Mouse (Mus musculus) ES-E14 (cell line): ENCODE results near the gene Piezo1.

Experiments
- CHD2 ChIP-seq: IDR thresholded peaks from 2 replicates; pipeline ENCODE4 v1.6.1; 2014; ENCODE audit warnings: mild to moderate bottlenecking, low read depth, low read length, inconsistent platforms
- HCFC1 ChIP-seq: IDR thresholded peaks from 2 replicates; pipeline ENCODE4 v1.6.1; 2012; ENCODE audit warnings: low read length, inconsistent platforms, borderline replicate concordance; ENCODE audit not compliant: insufficient read depth
- ZC3H11A ChIP-seq: IDR thresholded peaks from 2 replicates; pipeline ENCODE4 v1.6.1; 2012; ENCODE audit warnings: low read depth, mild to moderate bottlenecking, inconsistent platforms, low read length, borderline replicate concordance
- ZNF384 ChIP-seq: IDR thresholded peaks from 2 replicates; pipeline ENCODE4 v1.6.1; 2012; ENCODE audit warnings: low read depth, low read length, inconsistent platforms

DNA sequence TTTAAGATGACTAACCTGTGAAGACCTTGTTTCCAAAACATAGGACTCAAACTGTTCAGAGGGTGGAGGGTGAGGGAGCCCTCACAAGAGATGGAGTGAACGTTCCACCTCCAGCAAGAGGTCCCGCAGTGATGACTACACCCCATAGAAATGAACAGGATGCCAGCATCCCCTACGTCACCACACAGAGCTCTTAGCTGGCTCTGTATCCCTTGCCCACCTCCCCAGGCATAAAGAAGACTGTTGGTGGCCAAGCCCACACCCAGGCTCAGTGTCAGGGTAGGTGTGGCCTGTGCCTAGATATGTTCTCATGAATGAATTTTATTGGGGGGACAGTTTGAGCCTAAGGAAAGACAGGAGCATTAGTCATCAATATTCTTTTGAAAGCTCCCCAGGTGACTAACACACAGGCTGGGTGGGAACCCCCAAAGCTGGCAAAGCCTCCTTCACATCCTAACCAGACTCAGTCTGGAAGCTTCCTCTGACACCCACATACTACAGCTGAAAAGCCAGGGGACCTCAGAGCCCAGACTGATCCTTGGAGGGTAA is 2.2 kb downstream of the Piezo1 start:
- TF ChIP-seq CHD2 (no peak), ZNF384 (no peak), ZC3H11A (no peak), HCFC1 (no peak)
